8 mouse cellular contexts compared by ENCODE assay signal in genomic region chr11:24078706-24079316, GRCm38 (mm10). TPM values are rescaled to one million over a fixed set of nuclear protein-coding genes. Genes with fewer than 3 reads are reported as not detected.
DNase-seq lines count a peak whose midpoint lies in the region; ATAC-seq and TF ChIP-seq lines count a peak whose summit lies in the region.

No protein-coding gene starts in this region.

- no peak for ATAC-seq in forebrain, embryonic 11.5 days (replicated peaks; ENCODE audit: low FRiP score)
- no peak for ATAC-seq in intestine, embryonic 14.5 days (replicated peaks; ENCODE audit: low FRiP score, low TSS enrichment, low read depth)
- ATAC-seq in lung, embryonic 15.5 days (ENCODE audit: borderline replicate concordance, extremely low read depth, low FRiP score, low TSS enrichment), result no peak

- no peaks in the 10 kb centered on the region for H3K27me3 ChIP-seq in forebrain, embryonic 11.5 days (ENCODE audit: control insufficient read depth, insufficient read depth, low read length)
- peaks cover 4% of the 10 kb centered on the region; the same call in 1 of the 2 replicates for H3K27me3 ChIP-seq in intestine, embryonic 14.5 days (replicated peaks; ENCODE audit: control insufficient read depth, insufficient read depth, low read length)
- peaks cover 17% of the 10 kb centered on the region for H3K27me3 ChIP-seq in lung, embryonic 15.5 days

- no peaks in the 10 kb centered on the region for H3K9me3 ChIP-seq in forebrain, embryonic 11.5 days (ENCODE audit: control insufficient read depth, low read length)
- no peaks in the 10 kb centered on the region for H3K9me3 ChIP-seq in intestine, embryonic 14.5 days (ENCODE audit: control insufficient read depth, low read length)
- H3K9me3 ChIP-seq in lung, embryonic 15.5 days, result no peaks in the 10 kb centered on the region

- H3K27ac ChIP-seq in gastrocnemius, adult 2 months, result no peak overlapping the region
- H3K27ac ChIP-seq in forebrain, embryonic 11.5 days (ENCODE audit: low read depth, low read length), result peak overlapping the region; percentile 97
- peak overlapping the region; percentile 95 for H3K27ac ChIP-seq in intestine, embryonic 14.5 days (ENCODE audit: low read depth)
- H3K27ac ChIP-seq in lung, embryonic 15.5 days, result peak overlapping the region; percentile 94

- peak overlapping the region; percentile 98 for H3K9ac ChIP-seq in forebrain, embryonic 11.5 days (ENCODE audit: low read length)
- H3K9ac ChIP-seq in intestine, embryonic 14.5 days (ENCODE audit: low read length), result peak overlapping the region; percentile 89
- peak overlapping the region; percentile 72 for H3K9ac ChIP-seq in lung, embryonic 15.5 days

- no peaks in the 10 kb centered on the region for H3K36me3 ChIP-seq in forebrain, embryonic 11.5 days (ENCODE audit: control insufficient read depth, insufficient read depth, low read length)
- H3K36me3 ChIP-seq in intestine, embryonic 14.5 days (ENCODE audit: control insufficient read depth, insufficient read depth, low read length), result no peaks in the 10 kb centered on the region
- H3K36me3 ChIP-seq in lung, embryonic 15.5 days, result no peaks in the 10 kb centered on the region

- no peak for TF ChIP-seq CTCF in gastrocnemius, adult 2 months (IDR thresholded peaks at IDR 0.05)

- peak overlapping the region; percentile 98 for H3K4me2 ChIP-seq in forebrain, embryonic 11.5 days (ENCODE audit: low read depth, low read length, severe bottlenecking)
- peak overlapping the region; percentile 100 for H3K4me2 ChIP-seq in intestine, embryonic 14.5 days (ENCODE audit: low read length)
- peak overlapping the region; percentile 93 for H3K4me2 ChIP-seq in lung, embryonic 15.5 days

- intact Hi-C loops in gastrocnemius, adult 2 months (cut with DNase I), result no loop called here

- H3K4me1 ChIP-seq in forebrain, embryonic 11.5 days (replicated peaks; ENCODE audit: control insufficient read depth, insufficient read depth, low read length), result peaks cover 6% of the 10 kb centered on the region; the same call in 1 of the 2 replicates
- peaks cover 9% of the 10 kb centered on the region for H3K4me1 ChIP-seq in intestine, embryonic 14.5 days (replicated peaks; ENCODE audit: control insufficient read depth, insufficient read depth, low read length)
- H3K4me1 ChIP-seq in lung, embryonic 15.5 days, result peaks cover 47% of the 10 kb centered on the region

- no peak for DNase-seq in gastrocnemius, adult 2 months
- DNase-seq in gastrocnemius, adult 18-20 months (ENCODE audit: low spot score), result no peak
- DNase-seq in R1 (ENCODE audit: low read depth, low spot score), result peak; percentile 54
- peak; percentile 85 for DNase-seq in forebrain, embryonic 11.5 days (ENCODE audit: low spot score)
- DNase-seq in intestine, embryonic 14.5 days (ENCODE audit: low spot score), result peak; percentile 79
- DNase-seq in retina, postnatal 1 day, result peak; percentile 73
- DNase-seq in right cerebral cortex, postnatal 25 days, result no peak

- peak overlapping the region; percentile 73 for H3K4me3 ChIP-seq in gastrocnemius, adult 2 months
- H3K4me3 ChIP-seq in forebrain, embryonic 11.5 days (ENCODE audit: low read depth, low read length), result peak overlapping the region; percentile 85
- peak overlapping the region; percentile 68 for H3K4me3 ChIP-seq in intestine, embryonic 14.5 days (ENCODE audit: low read depth, low read length)
- peak overlapping the region; percentile 71 for H3K4me3 ChIP-seq in lung, embryonic 15.5 days

- under 1% methylated on average over 38 of the region's 38 CpGs for WGBS in forebrain, embryonic 11.5 days
- WGBS in intestine, embryonic 14.5 days, result under 1% methylated on average over 37 of the region's 38 CpGs
- 0% methylated on average over 38 of the region's 38 CpGs for WGBS in lung, embryonic 15.5 days

RNA-seq across cellular contexts. Expression of gene Bcl11a, which starts 1.0 kb away (rescaled TPM):
- not detected for total RNA-seq in gastrocnemius, adult 2 months (2021)
- total RNA-seq in gastrocnemius, adult 18-20 months (2021), result under 1 TPM in 1 of 2 experiments, not detected in 1; 0.05 TPM
- polyA plus RNA-seq in forebrain, embryonic 11.5 days (2014; fragmentation: Nextera tagmentation; extraction: Ambion mirVana), result 97.0 and 101 TPM in 2 replicates
- 29.1 and 29.6 TPM in 2 replicates for polyA plus RNA-seq in intestine, embryonic 14.5 days (2014; fragmentation: Nextera tagmentation; extraction: Ambion mirVana)
- polyA plus RNA-seq in lung, embryonic 15.5 days (2015; fragmentation: Nextera tagmentation; extraction: Ambion mirVana), result 15.4 and 15.8 TPM in 2 replicates

RNA-seq across cellular contexts. Expression of gene A830031A19Rik, which starts 4.0 kb away (rescaled TPM):
- not detected for total RNA-seq in gastrocnemius, adult 2 months (2021)
- not detected for total RNA-seq in gastrocnemius, adult 18-20 months (2021)
- polyA plus RNA-seq in forebrain, embryonic 11.5 days (2014; fragmentation: Nextera tagmentation; extraction: Ambion mirVana), result not detected in 2 replicates
- polyA plus RNA-seq in intestine, embryonic 14.5 days (2014; fragmentation: Nextera tagmentation; extraction: Ambion mirVana), result not detected in 2 replicates
- not detected in 2 replicates for polyA plus RNA-seq in lung, embryonic 15.5 days (2015; fragmentation: Nextera tagmentation; extraction: Ambion mirVana)

Comparison
In these comparisons a context has a peak if more than half of its experiments do, and no peak if none do; other contexts are left out.
1. DNase-seq: peak in R1 (single experiment), forebrain, embryonic 11.5 days (single experiment), intestine, embryonic 14.5 days (single experiment) and retina, postnatal 1 day (single experiment); none in gastrocnemius, adult 2 months (single experiment), gastrocnemius, adult 18-20 months (single experiment) and right cerebral cortex, postnatal 25 days (single experiment).
2. Peak in every context shown above with its lines, with median percentiles within 50 percentile points of each other: H3K4me3 ChIP-seq, H3K4me2 ChIP-seq and H3K9ac ChIP-seq.